Mouse (Mus musculus): Measurements from ENCODE around the gene Mdfi.

DNA sequence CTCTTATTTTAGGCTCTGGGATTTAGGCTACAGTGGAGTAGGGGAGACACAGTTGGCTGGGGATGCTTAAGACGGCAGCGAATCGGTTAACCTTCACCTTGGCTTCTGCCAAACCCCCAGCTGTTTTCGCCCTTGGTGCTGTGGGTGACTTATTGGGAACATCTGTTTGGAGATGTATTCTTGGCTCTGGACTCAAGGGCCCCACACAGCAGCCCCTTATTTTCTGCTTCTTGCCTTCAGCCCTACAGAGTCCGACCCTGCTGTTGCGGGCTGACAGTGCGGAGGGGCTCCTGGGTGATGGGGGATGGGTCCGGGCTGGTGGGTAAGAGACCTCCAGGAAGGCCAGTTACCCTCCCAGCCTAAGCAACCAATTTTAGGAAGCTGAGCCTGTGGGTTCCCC is 13.2 kb downstream of the Mdfi start:
- TF ChIP-seq CTCF (conservative IDR thresholded peaks at IDR 0.05; ENCODE audit: insufficient read depth, insufficient read length, low read depth, low read length) (no peak), POLR2A (IDR thresholded peaks at IDR 0.05; ENCODE audit: low read depth, low read length) (no peak)
